Mouse (Mus musculus): ENCODE results near the gene Ccl3.

Ccl3 gene

DNA sequence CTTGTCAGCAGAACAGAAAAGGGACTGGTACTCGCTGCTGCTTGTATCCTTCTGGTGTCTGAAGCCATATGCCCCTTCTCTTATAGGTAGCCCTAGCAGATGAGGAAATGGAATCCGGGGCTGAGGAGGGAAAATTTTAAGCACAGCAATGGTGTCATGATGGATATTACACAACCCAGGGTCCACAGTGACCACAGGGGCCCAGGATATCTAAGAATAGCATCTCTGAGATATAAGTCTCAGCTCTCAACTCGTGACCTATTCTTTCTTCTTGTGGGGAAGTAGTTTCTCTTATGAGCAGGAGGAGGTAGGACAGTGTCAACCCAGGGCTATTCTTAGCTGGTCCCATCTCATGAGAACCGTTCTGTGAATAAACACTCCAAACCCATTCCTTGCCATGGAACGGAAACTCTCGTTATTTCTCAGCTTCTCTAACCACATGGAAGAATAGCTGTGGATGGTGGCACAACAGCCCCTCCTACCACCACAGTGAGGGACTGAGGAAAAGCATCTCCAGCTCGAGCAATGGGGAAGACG lies at the start of gene Ccl3:
TSS of gene Ccl3 (minus strand) at position 51 of the 537 bp plus-strand sequence.
- DNase-seq (ENCODE audit: low spot score in 2 of 2), result no peak

GRCm38 (mm10) chr11:83692008-83692407 lies 42.9 kb upstream of the Ccl3 start:
- no peak for DNase-seq (ENCODE audit: low spot score in 2 of 2)

- DNase-seq (ENCODE audit: low spot score in 2 of 2), result no peak
Observed at GRCm38 (mm10) chr11:83689918-83690317, 40.8 kb upstream of the Ccl3 start.

DNA sequence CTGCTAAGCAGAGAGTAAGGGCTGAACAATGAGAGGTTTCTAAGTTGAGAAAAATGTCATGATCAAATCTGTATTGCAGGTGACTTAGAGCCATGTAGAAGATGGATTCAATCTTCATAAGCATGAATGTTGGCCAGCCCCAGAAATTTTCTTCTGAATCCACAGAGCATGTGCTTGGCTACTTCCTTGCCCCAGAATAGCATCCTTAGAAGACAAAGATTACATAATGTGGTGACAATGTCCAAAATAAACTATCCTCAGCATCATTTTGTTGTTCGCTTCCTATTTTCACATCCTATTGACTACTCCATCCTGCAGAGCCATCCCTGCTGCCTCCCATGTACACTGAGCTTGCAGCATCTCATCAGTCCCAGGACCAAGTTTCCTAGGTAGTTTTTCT lies 26.5 kb upstream of the Ccl3 start:
- DNase-seq (ENCODE audit: low spot score in 2 of 2), result no peak

GRCm38 (mm10) chr11:83671743-83672142 lies 22.6 kb upstream of the Ccl3 start:
- no peak for DNase-seq (ENCODE audit: low spot score in 2 of 2)

- DNase-seq (ENCODE audit: low spot score in 2 of 2), result no peak
Observed at GRCm38 (mm10) chr11:83663532-83663931, 14.4 kb upstream of the Ccl3 start.

DNA sequence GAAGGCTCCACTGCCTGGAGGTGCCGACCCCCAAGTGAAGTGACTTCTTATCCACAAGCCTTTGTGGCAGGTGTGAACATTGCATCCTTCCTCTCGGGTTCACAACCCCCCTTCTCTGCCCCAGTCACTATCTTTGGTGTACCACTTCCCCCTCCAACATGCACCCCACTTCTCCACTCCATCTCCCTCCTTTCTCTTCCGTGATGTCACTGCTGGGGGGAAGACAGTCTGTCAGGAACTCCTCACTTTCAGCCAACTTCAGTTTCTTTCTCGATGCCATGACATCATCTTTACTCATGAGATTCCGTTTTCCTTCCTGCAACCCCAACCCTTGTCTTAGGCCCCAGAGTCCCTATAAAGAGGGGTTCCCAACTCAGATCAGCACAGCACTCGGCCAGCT lies 13.0 kb upstream of the Ccl3 start, which contains the start of gene Ccl4:
TSS of gene Ccl4 (plus strand) at position 381 of the 400 bp plus-strand sequence.
- DNase-seq (ENCODE audit: low spot score in 2 of 2), result no peak

- DNase-seq (ENCODE audit: low spot score in 2 of 2), result no peak
Observed at GRCm38 (mm10) chr11:83658797-83659196, 9.6 kb upstream of the Ccl3 start.

- DNase-seq (ENCODE audit: low spot score in 2 of 2), result no peak
Observed at GRCm38 (mm10) chr11:83657508-83657907, 8.4 kb upstream of the Ccl3 start.

- DNase-seq (ENCODE audit: low spot score in 2 of 2), result no peak
Observed at GRCm38 (mm10) chr11:83654606-83655005, 5.5 kb upstream of the Ccl3 start.

GRCm38 (mm10) chr11:83646356-83647149 lies 2.6 kb downstream of the Ccl3 start:
- no peak for DNase-seq (ENCODE audit: low spot score in 2 of 2)

DNA sequence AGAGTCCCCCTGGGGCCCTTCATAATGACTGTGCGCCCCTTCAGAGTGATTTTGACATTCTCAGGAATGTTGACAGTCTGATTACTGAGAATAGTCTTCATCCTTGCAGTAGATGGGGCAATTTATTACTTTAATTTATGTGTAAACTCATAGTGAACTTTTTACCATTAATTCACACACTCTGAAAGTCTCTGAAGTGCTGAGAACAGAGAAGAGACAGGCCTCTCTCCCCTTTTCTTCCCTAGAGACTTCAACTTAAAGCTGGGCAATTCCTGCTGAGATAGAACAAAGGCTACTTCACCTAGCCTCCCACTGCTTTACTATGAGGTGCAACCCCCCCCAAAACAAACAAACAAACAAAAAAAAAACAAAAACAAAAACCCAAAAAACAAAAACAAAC lies 3.6 kb downstream of the Ccl3 start, which contains the start of gene Rpl9-ps1:
TSS of gene Rpl9-ps1 (minus strand) at position 101 of the 400 bp plus-strand sequence.
- no peak for DNase-seq (ENCODE audit: low spot score in 2 of 2)

DNA sequence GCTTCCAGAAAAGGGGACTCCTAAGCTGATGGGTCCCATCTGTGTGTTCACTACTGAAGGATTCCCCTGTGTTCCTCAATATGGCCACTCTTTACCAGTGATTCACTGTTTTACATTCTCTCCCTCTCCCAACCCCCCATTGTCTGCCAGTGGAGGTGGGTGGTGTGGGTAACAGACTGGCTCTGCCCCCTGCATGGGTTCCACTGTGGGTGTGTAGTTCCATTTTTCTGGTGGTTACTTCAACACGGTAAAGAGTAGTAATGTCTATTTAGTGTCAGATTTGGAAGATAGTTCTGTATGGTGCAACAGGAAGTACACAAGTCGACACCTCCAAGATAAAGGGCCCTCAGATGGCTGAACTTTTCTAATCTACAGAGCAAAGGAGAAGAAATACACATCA lies 7.9 kb downstream of the Ccl3 start:
- no peak for DNase-seq (ENCODE audit: low spot score in 2 of 2)

DNA sequence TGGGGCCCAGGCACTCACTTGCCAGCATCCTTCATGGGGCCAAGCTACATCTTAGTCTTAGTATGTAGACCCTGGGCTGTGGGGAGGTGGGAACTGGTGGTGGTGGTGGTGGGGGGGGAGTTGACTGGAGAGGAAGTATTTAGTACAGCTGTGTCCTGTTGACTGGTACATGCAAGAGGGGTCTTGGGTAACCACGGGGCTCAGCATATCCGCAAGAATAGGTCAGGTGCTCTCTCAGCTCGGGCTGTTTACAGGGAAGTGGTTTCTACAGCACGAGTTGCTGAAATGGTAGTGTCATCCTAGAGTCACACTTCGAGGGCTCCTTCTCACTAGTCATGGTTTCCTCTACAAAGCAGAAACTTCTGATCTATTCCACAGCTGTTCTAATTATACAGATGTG lies 9.0 kb downstream of the Ccl3 start:
- DNase-seq (ENCODE audit: low spot score in 2 of 2), result peak in 1 of 2 experiments; percentile 19

DNA sequence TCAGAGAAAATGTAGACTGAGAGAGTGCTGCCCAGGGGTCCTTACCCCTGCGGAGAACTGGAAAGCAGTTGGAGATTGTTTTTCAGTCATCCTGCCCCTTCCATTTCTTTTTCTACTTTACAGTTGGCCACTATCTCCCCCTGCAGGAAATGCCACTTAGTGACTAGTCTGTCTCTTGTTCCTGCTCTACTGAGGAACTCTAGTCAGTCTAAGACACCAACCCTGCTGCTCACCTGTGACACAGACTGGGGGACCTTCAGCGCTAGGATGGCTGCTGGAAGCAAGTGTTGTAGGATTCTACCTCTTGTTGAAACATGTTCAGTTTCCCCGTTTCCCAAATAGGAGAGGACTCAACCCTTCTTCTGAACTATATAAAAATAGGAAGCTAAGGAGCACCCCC lies 9.6 kb downstream of the Ccl3 start:
- no peak for DNase-seq (ENCODE audit: low spot score in 2 of 2)

GRCm38 (mm10) chr11:83638934-83639333 lies 10.2 kb downstream of the Ccl3 start:
- DNase-seq (ENCODE audit: low spot score in 2 of 2), result no peak

- DNase-seq (ENCODE audit: low spot score in 2 of 2), result no peak
Observed at GRCm38 (mm10) chr11:83636742-83637235, 12.4 kb downstream of the Ccl3 start.

DNA sequence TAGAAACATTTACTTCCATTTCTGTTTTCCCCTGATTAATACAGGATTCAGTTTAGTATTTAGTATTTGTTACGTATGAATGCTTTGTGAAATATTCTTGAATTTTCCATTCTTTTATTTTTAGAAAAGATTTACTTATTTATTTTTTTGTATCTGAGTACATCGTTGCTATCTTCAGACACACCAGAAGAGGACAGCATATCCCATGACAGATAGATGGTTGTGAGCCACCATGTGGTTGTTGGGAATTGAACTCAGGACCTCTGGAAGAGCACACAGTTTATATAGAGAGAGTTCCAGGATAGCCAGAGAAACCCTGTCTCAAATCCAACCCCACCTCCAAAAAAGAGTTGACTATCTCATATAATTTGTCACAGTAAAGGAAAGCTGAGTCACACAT lies 14.3 kb downstream of the Ccl3 start:
- DNase-seq (ENCODE audit: low spot score in 2 of 2), result no peak

DNA sequence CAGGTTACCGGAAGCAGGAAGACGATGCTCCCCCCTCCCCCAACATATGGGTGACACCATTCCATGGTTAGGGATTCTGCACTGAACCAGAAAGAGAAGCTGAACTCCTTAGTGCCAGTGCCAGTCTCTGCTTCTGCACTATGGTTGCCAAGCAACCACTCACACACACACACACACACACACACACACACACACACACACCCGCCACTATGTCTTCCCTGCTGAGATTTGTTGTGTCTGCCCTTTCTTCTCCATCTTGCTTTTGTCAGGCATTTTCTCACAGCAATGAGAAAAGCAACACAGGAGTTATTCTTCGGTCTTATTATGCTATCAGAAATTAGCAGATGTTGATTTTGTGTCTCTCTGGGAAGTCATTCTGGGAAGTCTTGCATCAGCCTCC lies 14.7 kb downstream of the Ccl3 start:
- no peak for DNase-seq (ENCODE audit: low spot score in 2 of 2)

DNA sequence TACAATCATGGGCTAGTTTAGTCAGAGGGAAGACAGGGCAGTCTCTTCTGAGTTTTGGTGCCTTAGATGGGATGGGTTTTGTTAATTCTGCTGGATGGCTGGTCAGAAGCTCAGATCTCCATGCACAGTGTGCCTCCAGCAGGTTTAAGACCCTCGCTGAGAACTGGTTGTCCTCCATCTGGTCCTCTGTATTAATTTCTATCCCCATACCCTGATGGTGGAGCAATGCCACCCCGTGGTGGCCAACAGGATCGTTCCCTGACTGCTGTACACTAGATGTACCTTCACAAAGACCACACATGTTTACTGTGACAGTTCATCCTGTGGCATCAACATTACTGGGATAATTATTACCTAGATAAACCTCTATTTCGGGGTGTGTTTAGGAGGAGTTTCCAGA lies 16.4 kb downstream of the Ccl3 start:
- DNase-seq (ENCODE audit: low spot score in 2 of 2), result peak in 1 of 2 experiments; percentile 16

- no peak for DNase-seq (ENCODE audit: low spot score in 2 of 2)
Observed at GRCm38 (mm10) chr11:83631065-83631464, 18.1 kb downstream of the Ccl3 start.

- no peak for DNase-seq (ENCODE audit: low spot score in 2 of 2)
Observed at GRCm38 (mm10) chr11:83630630-83631029, 18.5 kb downstream of the Ccl3 start.

DNA sequence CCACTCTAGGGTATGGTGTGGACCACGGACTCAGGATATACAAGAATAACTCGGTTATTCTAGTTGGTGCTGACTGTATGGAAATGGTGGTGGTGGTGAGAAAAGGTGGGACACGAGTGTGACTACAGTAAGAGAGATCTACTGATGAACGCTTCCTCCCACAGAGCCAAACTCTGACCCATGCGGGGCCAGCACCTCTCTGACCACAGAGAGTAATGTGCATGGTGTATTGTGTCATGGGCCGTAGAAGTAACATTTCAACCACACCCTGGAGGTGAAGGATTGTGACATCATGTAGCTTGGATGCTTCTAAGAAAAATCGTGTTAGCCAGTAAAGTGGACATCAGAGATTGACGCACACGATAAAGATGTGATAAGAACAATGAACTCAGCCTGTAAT lies 20.3 kb downstream of the Ccl3 start:
- DNase-seq (ENCODE audit: low spot score in 2 of 2), result no peak

Measured in frontal cortex, postnatal 14 days (tissue).